Mouse (Mus musculus) heart, embryonic 14.5 days (tissue): ENCODE results near the gene Gpn1. TPM values are rescaled to one million over a fixed set of nuclear protein-coding genes. Genes with fewer than 3 reads are reported as not detected.
A peak's percentile ranks its signal among the peaks of the same experiment; 100 is the strongest.
"Not testable (repeated sequence)": the region's sequence is repeated elsewhere in the genome, so short reads cannot be mapped to it uniquely, and the experiment has no call there.

ENCODE experiments used
- ATAC-seq: fragments of 200-750 bp; cut with Nextera tagmentation; 2 replicates; pipeline ENCODE4 v1.8.0; 2017; ENCODE audit warnings: low read depth, moderate TSS enrichment; ENCODE audit not compliant: insufficient number of reproducible peaks, insufficient read depth, low FRiP score
- H3K27ac ChIP-seq, 2 experiments: fragments of 200-500 bp in 1 of 2; fragments of 300-500 bp in 1 of 2; sonication (generic) in 1 of 2; replicated peaks in 1 of 2; 2 replicates each; pipeline ENCODE4 v1.5.1; 2012 to 2014; ENCODE audit warnings: low read depth in 2 of 2, low read length in 2 of 2, control low read depth in 1 of 2, mild to moderate bottlenecking in 1 of 2, mixed read lengths in 1 of 2; ENCODE audit not compliant: control insufficient read depth in 1 of 2, insufficient read depth in 1 of 2
- H3K27me3 ChIP-seq: fragments of 300-500 bp; sonication (generic); 2 replicates; pipeline ENCODE4 v1.6.1; 2014; ENCODE audit warnings: mild to moderate bottlenecking, low read length, control low read depth; ENCODE audit not compliant: control insufficient read depth, insufficient read depth
- H3K36me3 ChIP-seq: fragments of 300-500 bp; sonication (generic); 2 replicates; pipeline ENCODE4 v1.6.1; 2014; ENCODE audit warnings: mild to moderate bottlenecking, control low read depth, low read length, mixed read lengths; ENCODE audit not compliant: control insufficient read depth, insufficient read depth
- H3K4me1 ChIP-seq, 2 experiments: fragments of 200-500 bp in 1 of 2; fragments of 300-500 bp in 1 of 2; sonication (generic) in 1 of 2; 2 replicates each; pipeline ENCODE4 v1.6.1; 2012 to 2014; ENCODE audit warnings: low read length in 2 of 2, control low read depth in 1 of 2, mixed read lengths in 1 of 2; ENCODE audit not compliant: control insufficient read depth in 2 of 2, insufficient read depth in 2 of 2
- H3K4me2 ChIP-seq: fragments of 300-500 bp; sonication (generic); 2 replicates; pipeline ENCODE4 v1.6.1; 2014; ENCODE audit warnings: mild to moderate bottlenecking, low read length
- H3K4me3 ChIP-seq, 2 experiments: fragments of 200-500 bp in 1 of 2; fragments of 300-500 bp in 1 of 2; sonication (generic) in 1 of 2; 2 replicates each; pipeline ENCODE4 v1.5.1; 2012 to 2014; ENCODE audit warnings: low read length in 2 of 2, mild to moderate bottlenecking in 2 of 2, control low read depth in 1 of 2, low read depth in 1 of 2, moderate library complexity in 1 of 2; ENCODE audit not compliant: control insufficient read depth in 1 of 2, insufficient read depth in 1 of 2
- H3K9ac ChIP-seq: fragments of 300-500 bp; sonication (generic); 2 replicates; pipeline ENCODE4 v1.6.1; 2014; ENCODE audit warnings: mild to moderate bottlenecking, low read length
- H3K9me3 ChIP-seq: fragments of 300-500 bp; sonication (generic); 2 replicates; pipeline ENCODE4 v1.6.1; 2016; ENCODE audit warnings: low read length, control low read depth; ENCODE audit not compliant: control insufficient read depth
- WGBS: fragments of 180-500 bp; shearing (Covaris S2); extraction: QIAGEN DNeasy Blood & Tissue Kit; methylation state at CpG from one replicate; pipeline ENCODE4 v1.1.7; 2014; 5-methylcytosine and 5-hydroxymethylcytosine counted together
- polyA plus RNA-seq: library from polyadenylated mRNA; unstranded; fragments of >200 nt; fragmentation: Nextera tagmentation; extraction: Ambion mirVana; gene quantifications from 2 replicates; pipeline ENCODE4 v1.2.1, GENCODE M21; 2014

The Gpn1 gene
- polyA plus RNA-seq, 1 experiment from 2014 or later: 37.9 TPM

DNA sequence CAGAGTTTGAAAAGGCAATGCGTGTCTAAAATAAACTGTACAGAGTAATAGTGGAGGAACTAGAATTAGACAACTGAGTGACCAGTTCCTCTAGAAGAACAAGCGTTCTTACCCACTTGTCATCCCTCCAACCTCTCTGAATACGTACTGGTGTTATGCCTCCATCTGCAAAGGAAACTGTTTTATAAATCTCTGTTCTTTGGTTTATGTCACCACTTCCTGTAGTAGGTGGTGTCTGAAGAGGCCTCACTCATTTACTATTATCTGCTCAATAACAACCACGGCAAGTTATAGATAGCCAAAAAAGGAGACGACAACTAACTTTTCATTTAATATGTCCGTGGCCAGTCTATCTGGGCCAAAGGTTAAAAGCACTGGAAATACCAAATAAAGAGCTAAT is 26.0 kb downstream of the Gpn1 start:
- ATAC-seq: no peak
- Histone ChIP-seq H3K4me2 (no peak overlapping the region), H3K9ac (no peak overlapping the region), H3K36me3 (peaks cover 73% of the 10 kb centered on the region), H3K27me3 (no peaks in the 10 kb centered on the region), H3K27ac (no peak overlapping the region), H3K4me3 (no peak overlapping the region), H3K9me3 (no peaks in the 10 kb centered on the region), H3K4me1 (no peaks in the 10 kb centered on the region)
- WGBS: 93% methylated on average over 6 of the region's 6 CpGs

DNA sequence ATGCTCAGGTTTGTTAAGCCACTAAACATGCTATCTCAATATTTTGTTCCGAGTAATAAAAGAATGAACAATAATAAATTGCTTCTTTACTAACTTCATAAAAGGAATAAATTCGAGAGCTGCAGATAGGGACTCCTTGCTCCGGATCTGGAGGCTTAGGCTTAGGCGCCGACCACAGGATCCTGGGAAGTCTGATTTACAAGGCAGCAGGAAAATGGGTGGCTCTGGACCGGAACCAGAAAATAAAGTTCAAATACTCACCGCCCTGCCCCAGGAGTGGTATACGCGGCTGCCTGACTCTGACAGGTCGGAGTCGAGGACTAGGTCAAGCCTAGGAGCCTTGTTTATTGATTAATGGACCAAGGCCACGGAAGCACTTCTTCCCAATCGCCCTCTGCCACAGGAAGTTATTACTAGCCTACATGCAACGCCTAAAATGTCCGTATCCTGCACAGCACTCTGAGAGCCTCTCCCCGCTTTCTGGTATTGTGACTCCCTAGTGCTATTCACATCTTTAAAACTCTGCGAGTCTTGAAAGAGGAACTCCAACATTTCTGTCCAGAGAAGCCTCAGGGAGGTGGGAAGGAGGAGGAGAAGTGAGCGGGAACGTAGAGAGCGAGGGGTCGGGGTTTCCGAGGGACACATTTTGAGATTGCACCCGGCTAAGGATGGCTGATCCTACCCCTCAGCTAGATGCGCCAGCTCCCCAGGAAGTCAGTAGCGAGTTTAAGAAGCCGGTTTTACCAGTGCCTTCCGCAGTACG is 32.0 kb downstream of the Gpn1 start, which contains the start of gene Slc4a1ap:
Slc4a1ap (plus strand) TSS at position 642 of the 763 bp plus-strand sequence.
- WGBS: under 1% methylated on average over 28 of the region's 28 CpGs
- ATAC-seq: 0 out of 2 replicates have a peak, but pooled peaks have one; percentile 54
- Histone ChIP-seq H3K27me3 (no peaks in the 10 kb centered on the region), H3K27ac (peak within 1 kb of the TSS; percentile 63 to 76), H3K4me2 (peak within 1 kb of the TSS; percentile 89), H3K9me3 (no peaks in the 10 kb centered on the region), H3K4me3 (peak within 1 kb of the TSS; percentile 78 to 89), H3K4me1 (peaks cover 5 to 14% of the 10 kb centered on the region in 2 experiments; a peak in 3 of 4 replicates), H3K9ac (peak within 1 kb of the TSS; percentile 80), H3K36me3 (peaks cover 47% of the 10 kb centered on the region)

DNA sequence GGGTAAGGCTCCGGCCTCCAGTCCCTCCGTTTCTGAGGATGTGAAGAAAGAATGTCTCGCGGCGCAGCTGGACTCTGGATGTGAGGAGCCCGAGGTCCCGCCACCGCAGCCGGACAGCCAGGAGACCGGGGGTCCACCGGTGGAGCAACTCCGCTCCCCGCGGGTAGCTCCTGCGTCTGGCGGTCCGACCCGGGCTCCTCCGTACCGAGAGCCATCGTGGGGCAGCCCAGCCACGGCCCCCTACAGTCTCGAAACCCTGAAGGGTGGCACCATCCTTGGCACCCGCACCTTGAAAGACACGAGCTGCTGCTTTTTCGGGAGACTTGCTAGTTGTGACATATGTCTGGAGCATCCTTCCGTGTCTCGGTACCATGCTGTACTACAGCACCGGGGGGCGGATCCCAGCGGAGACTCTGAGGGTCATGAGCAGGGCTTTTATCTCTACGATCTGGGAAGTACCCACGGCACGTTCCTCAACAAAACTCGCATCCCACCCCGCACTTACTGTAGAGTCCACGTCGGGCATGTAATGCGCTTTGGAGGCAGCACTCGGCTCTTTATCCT is 32.7 kb downstream of the Gpn1 start:
- Histone ChIP-seq H3K27me3 (no peaks in the 10 kb centered on the region), H3K27ac (peak overlapping the region in 1 of 2 experiments; percentile 63; a peak in 2 of 4 replicates)
- WGBS: 2% methylated on average over 40 of the region's 40 CpGs

DNA sequence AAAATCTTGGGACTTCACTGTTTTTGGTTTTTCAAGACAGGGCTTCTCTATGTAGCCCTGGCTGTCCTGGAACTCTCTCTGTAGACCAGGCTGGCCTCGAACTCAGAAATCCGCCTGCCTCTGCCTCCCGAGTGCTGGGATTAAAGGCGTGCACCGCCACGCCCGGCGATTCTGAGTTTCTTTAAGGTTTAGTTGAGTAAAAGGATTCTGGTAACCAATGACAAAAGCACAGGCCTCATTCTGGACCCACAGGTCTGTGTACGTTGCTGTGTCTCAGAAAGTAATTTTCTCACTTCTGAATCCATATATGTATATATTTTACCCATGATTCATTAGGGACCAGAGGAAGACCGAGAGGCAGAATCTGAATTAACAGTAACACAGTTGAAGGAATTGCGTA is 33.2 kb downstream of the Gpn1 start, which contains the start of gene Supt7l:
Supt7l (minus strand) TSS at position 101 of the 400 bp plus-strand sequence.
- WGBS: 76% methylated on average over 11 of the region's 11 CpGs
- peak within 1 kb of the TSS; percentile 89 for H3K4me2 ChIP-seq
- peak within 1 kb of the TSS; percentile 63 to 76 for H3K27ac ChIP-seq
- H3K36me3 ChIP-seq: peaks cover 47% of the 10 kb centered on the region
- peak within 1 kb of the TSS; percentile 80 for H3K9ac ChIP-seq
- not testable (repeated sequence) for H3K9me3 ChIP-seq, ATAC-seq, H3K27me3 ChIP-seq
- peak within 1 kb of the TSS; percentile 78 to 89 for H3K4me3 ChIP-seq
- peaks cover 5 to 14% of the 10 kb centered on the region in 2 experiments; a peak in 3 of 4 replicates for H3K4me1 ChIP-seq

More for the DNA sequence above, 32.7 kb downstream of the Gpn1 start:
- no peak for ATAC-seq
- Histone ChIP-seq H3K4me3 (peak overlapping the region; percentile 78 to 89), H3K9me3 (no peaks in the 10 kb centered on the region), H3K9ac (peak overlapping the region; percentile 80), H3K4me1 (peaks cover 5 to 14% of the 10 kb centered on the region in 2 experiments; a peak in 3 of 4 replicates), H3K36me3 (peaks cover 47% of the 10 kb centered on the region), H3K4me2 (peak overlapping the region; percentile 89)

DNA sequence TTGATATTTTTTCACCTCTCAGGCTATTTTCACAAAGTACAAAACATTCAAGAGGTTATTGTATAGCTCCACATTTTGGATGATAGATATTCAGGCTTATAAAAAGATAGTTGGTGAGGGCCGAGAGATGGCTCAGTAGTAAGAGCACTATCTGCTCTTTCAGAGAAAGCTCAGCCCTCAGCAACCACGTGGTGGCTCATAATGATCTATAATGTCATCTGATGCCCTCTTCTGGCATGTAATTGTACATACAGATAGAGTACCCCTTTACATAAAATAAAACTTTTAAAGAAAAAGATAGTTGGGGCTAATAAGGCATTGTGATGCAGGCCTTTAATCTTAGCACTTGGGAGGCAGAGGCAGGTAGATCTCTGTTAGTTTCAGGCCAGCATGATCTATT is 34.0 kb downstream of the Gpn1 start:
- Histone ChIP-seq H3K4me1 (peaks cover 5 to 14% of the 10 kb centered on the region in 2 experiments; a peak in 3 of 4 replicates), H3K27me3 (no peaks in the 10 kb centered on the region), H3K9ac (no peak overlapping the region), H3K27ac (no peak overlapping the region), H3K4me2 (no peak overlapping the region), H3K36me3 (peaks cover 52% of the 10 kb centered on the region), H3K9me3 (no peaks in the 10 kb centered on the region), H3K4me3 (no peak overlapping the region)
- no peak for ATAC-seq
- WGBS: 55% methylated on average over 2 of the region's 2 CpGs

DNA sequence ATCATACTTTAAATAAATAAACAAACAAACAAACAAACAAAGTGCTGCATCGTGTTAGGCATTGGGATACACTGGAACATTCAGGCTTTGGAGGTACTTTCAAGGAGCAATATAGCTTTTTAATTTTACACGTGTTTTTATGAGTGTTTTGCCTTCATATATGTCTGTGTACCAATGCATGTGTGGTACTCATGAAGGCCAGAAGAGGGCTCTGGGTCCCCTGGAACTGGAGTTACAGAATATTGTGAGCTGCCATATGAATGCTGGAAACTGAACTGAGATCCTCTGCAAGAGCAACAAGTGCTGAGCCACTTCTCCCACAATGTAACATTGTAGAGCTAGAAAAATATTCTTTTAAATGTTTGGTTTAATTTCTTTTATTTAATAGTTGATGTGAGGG is 40.7 kb downstream of the Gpn1 start:
- Histone ChIP-seq H3K27ac (no peak overlapping the region), H3K4me2 (no peak overlapping the region), H3K4me3 (no peak overlapping the region), H3K36me3 (peaks cover 95% of the 10 kb centered on the region), H3K9me3 (no peaks in the 10 kb centered on the region), H3K9ac (no peak overlapping the region), H3K27me3 (no peaks in the 10 kb centered on the region), H3K4me1 (no peaks in the 10 kb centered on the region)
- no peak for ATAC-seq
- WGBS: 88% methylated on average over 2 of the region's 2 CpGs

DNA sequence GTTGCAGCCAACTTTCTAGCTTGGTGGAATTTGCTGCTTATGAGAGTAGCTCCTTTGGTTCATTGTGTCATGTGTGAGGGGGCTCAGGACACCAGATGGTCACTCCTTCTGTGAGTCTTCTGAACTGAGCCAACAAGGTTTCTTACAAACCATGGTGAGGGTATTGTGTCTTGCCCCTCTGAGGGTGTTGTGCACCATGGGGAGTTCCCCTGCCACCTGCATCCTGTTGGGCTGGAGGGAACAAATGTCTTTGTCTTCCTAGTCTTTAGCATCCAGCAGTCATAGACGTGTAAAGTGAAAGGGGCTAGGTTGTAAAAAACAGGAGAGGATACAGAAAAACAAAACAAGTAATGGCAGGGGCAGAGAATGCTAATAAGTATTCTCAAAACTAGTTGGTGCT is 64.9 kb downstream of the Gpn1 start:
- no peak for ATAC-seq

More for the DNA sequence above, 64.9 kb downstream of the Gpn1 start:
- Histone ChIP-seq H3K9ac (no peak overlapping the region), H3K4me1 (peaks cover 12 to 14% of the 10 kb centered on the region in 2 experiments), H3K27ac (no peak overlapping the region), H3K27me3 (no peaks in the 10 kb centered on the region), H3K4me3 (no peak overlapping the region), H3K36me3 (peaks cover 48% of the 10 kb centered on the region), H3K9me3 (no peaks in the 10 kb centered on the region), H3K4me2 (no peak overlapping the region)
- 71% methylated on average over 1 of the region's 1 CpGs for whole genome bisulfite sequencing
